Mouse (Mus musculus): ENCODE results near the gene Tent2. TPM values are rescaled to one million over a fixed set of nuclear protein-coding genes. Genes with fewer than 3 reads are reported as not detected.
A peak's percentile ranks its signal among the peaks of the same experiment; 100 is the strongest.

Gene Tent2
- polyA plus RNA-seq, 1 experiment from 2014 or later: 55.4 TPM

GRCm38 (mm10) chr13:93128961-93129360 is 63.2 kb downstream of the Tent2 start:
- H3K36me3 ChIP-seq (ENCODE audit: control insufficient read depth, insufficient read depth, low read length): no peaks in the 10 kb centered on the region
- H3K27ac ChIP-seq (ENCODE audit: low read length): no peak overlapping the region
- no peaks in the 10 kb centered on the region for H3K27me3 ChIP-seq (ENCODE audit: control insufficient read depth, insufficient read depth, low read depth, low read length)
- H3K4me2 ChIP-seq (ENCODE audit: low read depth, low read length): no peak overlapping the region
- H3K4me3 ChIP-seq (ENCODE audit: low read length): no peak overlapping the region
- 81% methylated on average over 5 of the region's 5 CpGs for WGBS
- H3K9me3 ChIP-seq (ENCODE audit: control insufficient read depth, low read length): no peaks in the 10 kb centered on the region
- ATAC-seq (ENCODE audit: low read depth): no peak
- no peak overlapping the region for H3K9ac ChIP-seq (ENCODE audit: low read length)
- no peaks in the 10 kb centered on the region for H3K4me1 ChIP-seq (replicated peaks; ENCODE audit: control insufficient read depth, insufficient read depth, low read length)

- Histone ChIP-seq H3K27ac (ENCODE audit: low read length) (no peak overlapping the region), H3K4me1 (replicated peaks; ENCODE audit: control insufficient read depth, insufficient read depth, low read length) (no peaks in the 10 kb centered on the region), H3K36me3 (ENCODE audit: control insufficient read depth, insufficient read depth, low read length) (no peaks in the 10 kb centered on the region), H3K27me3 (ENCODE audit: control insufficient read depth, insufficient read depth, low read depth, low read length) (no peaks in the 10 kb centered on the region), H3K4me3 (ENCODE audit: low read length) (no peak overlapping the region), H3K9me3 (ENCODE audit: control insufficient read depth, low read length) (no peaks in the 10 kb centered on the region), H3K9ac (ENCODE audit: low read length) (no peak overlapping the region), H3K4me2 (ENCODE audit: low read depth, low read length) (no peak overlapping the region)
- WGBS: 62% methylated on average over 8 of the region's 8 CpGs
- no peak for ATAC-seq (ENCODE audit: low read depth)
Observed at GRCm38 (mm10) chr13:93128111-93128860, 63.9 kb downstream of the Tent2 start.

- Histone ChIP-seq H3K9me3 (ENCODE audit: control insufficient read depth, low read length) (no peaks in the 10 kb centered on the region), H3K4me3 (ENCODE audit: low read length) (no peak overlapping the region), H3K4me1 (replicated peaks; ENCODE audit: control insufficient read depth, insufficient read depth, low read length) (no peaks in the 10 kb centered on the region), H3K4me2 (ENCODE audit: low read depth, low read length) (no peak overlapping the region), H3K36me3 (ENCODE audit: control insufficient read depth, insufficient read depth, low read length) (no peaks in the 10 kb centered on the region), H3K9ac (ENCODE audit: low read length) (no peak overlapping the region), H3K27me3 (ENCODE audit: control insufficient read depth, insufficient read depth, low read depth, low read length) (no peaks in the 10 kb centered on the region), H3K27ac (ENCODE audit: low read length) (no peak overlapping the region)
- 86% methylated on average over 9 of the region's 9 CpGs for WGBS
- no peak for ATAC-seq (ENCODE audit: low read depth)
Observed at GRCm38 (mm10) chr13:93122321-93122720, 69.9 kb downstream of the Tent2 start.

GRCm38 (mm10) chr13:93117241-93117640 is 74.9 kb downstream of the Tent2 start:
- Histone ChIP-seq H3K9me3 (ENCODE audit: control insufficient read depth, low read length) (no peaks in the 10 kb centered on the region; the same call in 1 of the 2 replicates), H3K4me2 (ENCODE audit: low read depth, low read length) (no peak overlapping the region), H3K9ac (ENCODE audit: low read length) (no peak overlapping the region), H3K27me3 (ENCODE audit: control insufficient read depth, insufficient read depth, low read depth, low read length) (no peaks in the 10 kb centered on the region), H3K4me3 (ENCODE audit: low read length) (no peak overlapping the region), H3K4me1 (replicated peaks; ENCODE audit: control insufficient read depth, insufficient read depth, low read length) (no peaks in the 10 kb centered on the region), H3K36me3 (ENCODE audit: control insufficient read depth, insufficient read depth, low read length) (no peaks in the 10 kb centered on the region), H3K27ac (ENCODE audit: low read length) (no peak overlapping the region)
- 60% methylated on average over 7 of the region's 7 CpGs for WGBS
- ATAC-seq (ENCODE audit: low read depth): peak; percentile 62; the same call in 1 of the 2 replicates

- no peak overlapping the region for H3K9ac ChIP-seq (ENCODE audit: low read length)
- H3K27ac ChIP-seq (ENCODE audit: low read length): no peak overlapping the region
- no peak for ATAC-seq (ENCODE audit: low read depth)
- no peak overlapping the region for H3K4me2 ChIP-seq (ENCODE audit: low read depth, low read length)
- H3K27me3 ChIP-seq (ENCODE audit: control insufficient read depth, insufficient read depth, low read depth, low read length): no peaks in the 10 kb centered on the region
- H3K9me3 ChIP-seq (ENCODE audit: control insufficient read depth, low read length): no peaks in the 10 kb centered on the region
- H3K4me1 ChIP-seq (replicated peaks; ENCODE audit: control insufficient read depth, insufficient read depth, low read length): no peaks in the 10 kb centered on the region
- 76% methylated on average over 4 of the region's 4 CpGs for WGBS
- H3K36me3 ChIP-seq (ENCODE audit: control insufficient read depth, insufficient read depth, low read length): no peaks in the 10 kb centered on the region
- no peak overlapping the region for H3K4me3 ChIP-seq (ENCODE audit: low read length)
Observed at GRCm38 (mm10) chr13:93102340-93103090, 89.7 kb downstream of the Tent2 start.

- H3K4me3 ChIP-seq (ENCODE audit: low read length): no peak overlapping the region
- WGBS: 89% methylated on average over 3 of the region's 3 CpGs
- no peaks in the 10 kb centered on the region for H3K27me3 ChIP-seq (ENCODE audit: control insufficient read depth, insufficient read depth, low read depth, low read length)
- H3K9ac ChIP-seq (ENCODE audit: low read length): no peak overlapping the region
- no peaks in the 10 kb centered on the region for H3K9me3 ChIP-seq (ENCODE audit: control insufficient read depth, low read length)
- no peaks in the 10 kb centered on the region for H3K4me1 ChIP-seq (replicated peaks; ENCODE audit: control insufficient read depth, insufficient read depth, low read length)
- no peak overlapping the region for H3K27ac ChIP-seq (ENCODE audit: low read length)
- H3K4me2 ChIP-seq (ENCODE audit: low read depth, low read length): no peak overlapping the region
- H3K36me3 ChIP-seq (ENCODE audit: control insufficient read depth, insufficient read depth, low read length): no peaks in the 10 kb centered on the region
- ATAC-seq (ENCODE audit: low read depth): no peak
Observed at GRCm38 (mm10) chr13:93098596-93098995, 93.6 kb downstream of the Tent2 start.

GRCm38 (mm10) chr13:93096643-93097042 is 95.5 kb downstream of the Tent2 start:
- H3K36me3 ChIP-seq (ENCODE audit: control insufficient read depth, insufficient read depth, low read length): no peaks in the 10 kb centered on the region
- H3K9ac ChIP-seq (ENCODE audit: low read length): no peak overlapping the region
- no peak overlapping the region for H3K4me3 ChIP-seq (ENCODE audit: low read length)
- ATAC-seq (ENCODE audit: low read depth): no peak
- no peak overlapping the region for H3K4me2 ChIP-seq (ENCODE audit: low read depth, low read length)
- H3K4me1 ChIP-seq (replicated peaks; ENCODE audit: control insufficient read depth, insufficient read depth, low read length): no peaks in the 10 kb centered on the region
- H3K9me3 ChIP-seq (ENCODE audit: control insufficient read depth, low read length): no peaks in the 10 kb centered on the region
- H3K27me3 ChIP-seq (ENCODE audit: control insufficient read depth, insufficient read depth, low read depth, low read length): no peaks in the 10 kb centered on the region
- no peak overlapping the region for H3K27ac ChIP-seq (ENCODE audit: low read length)
- WGBS: 92% methylated on average over 6 of the region's 6 CpGs

Other genes with a start within 250 kb of the Tent2 start
- gene Cmya5, start 47.7 kb downstream of the Tent2 start, polyA plus RNA-seq (2015; fragmentation: Nextera tagmentation; extraction: Ambion mirVana): 0.36 and 0.64 TPM in 2 replicates
- gene Homer1, start 107.2 kb upstream of the Tent2 start, polyA plus RNA-seq (2015; fragmentation: Nextera tagmentation; extraction: Ambion mirVana): 2.9 TPM in 2 replicates

Measured in lung, embryonic 16.5 days (tissue).